Comparison of ENCODE assay signal across 10 mouse cellular contexts in the genomic region with DNA sequence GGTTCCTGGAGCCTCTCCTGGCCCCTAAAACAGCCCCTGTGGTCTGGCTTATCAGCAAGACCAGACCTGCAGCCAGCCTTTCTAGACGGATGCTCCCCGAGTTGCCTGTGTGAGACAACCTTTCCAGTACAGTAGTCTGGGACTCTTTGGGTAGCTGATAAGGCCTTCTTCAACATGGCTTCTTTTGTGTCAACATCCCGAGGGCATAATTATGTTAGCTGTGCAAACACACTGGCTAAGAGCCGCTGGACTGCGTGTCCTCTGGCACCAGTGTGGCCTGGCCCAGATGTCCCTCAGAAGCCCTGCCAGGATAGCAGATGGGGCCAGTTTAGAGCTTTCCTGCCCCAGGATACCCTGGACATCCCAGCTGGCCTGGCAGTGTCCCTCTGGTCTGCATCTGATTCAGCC.
DNase-seq lines count a peak whose midpoint lies in the region; ATAC-seq and TF ChIP-seq lines count a peak whose summit lies in the region.
"Had no signal": no experiment of that assay in that cellular context is flagged by ENCODE, and none has a peak within 500 bp of the region (broad histone marks: within the 10 kb centered on the region; RNA-seq: fewer than 3 reads in every experiment).

No protein-coding gene starts in this region.

- H3K9me3 ChIP-seq in heart, embryonic 14.5 days (ENCODE audit: control insufficient read depth, low read length) = no peaks in the 10 kb centered on the region
- no peaks in the 10 kb centered on the region for H3K9me3 ChIP-seq in liver, embryonic 14.5 days (ENCODE audit: control insufficient read depth, low read length)
- H3K9me3 ChIP-seq: hindbrain, embryonic 15.5 days had no signal

- no peaks in the 10 kb centered on the region for H3K36me3 ChIP-seq in heart, embryonic 14.5 days (ENCODE audit: control insufficient read depth, insufficient read depth, low read length)
- H3K36me3 ChIP-seq in liver, embryonic 14.5 days (replicated peaks; ENCODE audit: control insufficient read depth, insufficient read depth, low read depth) = no peaks in the 10 kb centered on the region
- H3K36me3 ChIP-seq in kidney, adult 2 months (ENCODE audit: control insufficient read depth, insufficient read depth, low read length) = no peaks in the 10 kb centered on the region
- H3K36me3 ChIP-seq: hindbrain, embryonic 15.5 days had no signal

- no peak overlapping the region for H3K4me2 ChIP-seq in heart, embryonic 14.5 days (ENCODE audit: low read length)
- peak overlapping the region; percentile 71 for H3K4me2 ChIP-seq in liver, embryonic 14.5 days (ENCODE audit: low read depth)
- H3K4me2 ChIP-seq: hindbrain, embryonic 15.5 days had no signal

- 0 out of 2 replicates have a peak, but pooled peaks have one; percentile 26 for ATAC-seq in heart, embryonic 14.5 days (ENCODE audit: insufficient number of reproducible peaks, insufficient read depth, low FRiP score, low read depth)
- ATAC-seq in liver, embryonic 14.5 days (ENCODE audit: insufficient read depth) = peak; percentile 98
- no peak for ATAC-seq in frontal cortex, adult (ENCODE audit: low TSS enrichment)

- no peaks in the 10 kb centered on the region; a peak in 1 of 4 replicates for H3K4me1 ChIP-seq in heart, embryonic 14.5 days (ENCODE audit: control insufficient read depth in 2 of 2, insufficient read depth in 2 of 2, low read length in 2 of 2)
- H3K4me1 ChIP-seq in liver, embryonic 14.5 days (replicated peaks; ENCODE audit: control insufficient read depth in 2 of 2, insufficient read depth in 2 of 2, low read length in 1 of 2) = peaks cover 38 to 49% of the 10 kb centered on the region in 2 experiments
- H3K4me1 ChIP-seq in kidney, adult 2 months (ENCODE audit: control insufficient read depth, insufficient read depth, low read length) = no peaks in the 10 kb centered on the region

- TF ChIP-seq EP300 in liver, embryonic 14.5 days (IDR thresholded peaks at IDR 0.05; ENCODE audit: low read depth) = peak; percentile 96

- H3K27ac ChIP-seq in heart, embryonic 14.5 days (replicated peaks in 1 of 2; ENCODE audit: control insufficient read depth in 1 of 2, insufficient read depth in 1 of 2, low read depth in 2 of 2, low read length in 2 of 2) = no peak overlapping the region
- peak overlapping the region; percentile 90 for H3K27ac ChIP-seq in liver, embryonic 14.5 days
- no peak overlapping the region for H3K27ac ChIP-seq in kidney, adult 2 months (ENCODE audit: insufficient read depth, low read depth, low read length)
- H3K27ac ChIP-seq: hindbrain, embryonic 15.5 days had no signal

- no peaks in the 10 kb centered on the region for H3K27me3 ChIP-seq in heart, embryonic 14.5 days (ENCODE audit: control insufficient read depth, insufficient read depth, low read length)
- no peaks in the 10 kb centered on the region for H3K27me3 ChIP-seq in liver, embryonic 14.5 days (ENCODE audit: control insufficient read depth, insufficient read depth, low read length)
- H3K27me3 ChIP-seq in kidney, adult 2 months (replicated peaks; ENCODE audit: control insufficient read depth, insufficient read depth, low read length) = no peaks in the 10 kb centered on the region
- H3K27me3 ChIP-seq: hindbrain, embryonic 15.5 days had no signal

- no peak overlapping the region for H3K4me3 ChIP-seq in heart, embryonic 14.5 days (ENCODE audit: control insufficient read depth in 1 of 2, insufficient read depth in 1 of 2, low read depth in 1 of 2, low read length in 2 of 2)
- H3K4me3 ChIP-seq in liver, embryonic 14.5 days (ENCODE audit: insufficient read depth in 1 of 2, low read depth in 2 of 2, low read length in 2 of 2) = peak overlapping the region in 1 of 2 experiments; percentile 12; a peak in 1 of 4 replicates
- no peak overlapping the region for H3K4me3 ChIP-seq in kidney, adult 2 months (ENCODE audit: insufficient read depth, low read depth, low read length)
- H3K4me3 ChIP-seq: hindbrain, embryonic 15.5 days; myocyte had no signal

- no peak for TF ChIP-seq POLR2A in kidney, adult 2 months (IDR thresholded peaks at IDR 0.05; ENCODE audit: low read depth, low read length)

- WGBS in heart, embryonic 14.5 days = 20% methylated on average over 5 of the region's 5 CpGs
- WGBS in liver, embryonic 14.5 days (ENCODE audit: insufficient replicate concordance) = 1% methylated on average over 5 of the region's 5 CpGs
- 75% methylated on average over 5 of the region's 5 CpGs for WGBS in kidney, adult 2 months

- no peak overlapping the region for H3K9ac ChIP-seq in heart, embryonic 14.5 days (ENCODE audit: low read length)
- H3K9ac ChIP-seq in liver, embryonic 14.5 days (replicated peaks) = peak overlapping the region; percentile 60
- H3K9ac ChIP-seq: hindbrain, embryonic 15.5 days had no signal

- no peak for TF ChIP-seq CTCF in liver, embryonic 14.5 days (IDR thresholded peaks at IDR 0.05; ENCODE audit: low read depth)
- TF ChIP-seq CTCF in kidney, adult 2 months (conservative IDR thresholded peaks at IDR 0.05; ENCODE audit: insufficient read depth, insufficient read length, low read depth, low read length) = no peak

- DNase-seq in right cerebral cortex, postnatal 10 days (ENCODE audit: low spot score in 2 of 2) = peak; percentile 55 to 64
- no peak for DNase-seq in right cerebral cortex, postnatal 25 days
- peak; percentile 82 for DNase-seq in cerebellum, adult 9-11 months
- peak; percentile 90 to 93 (median 91) for DNase-seq in liver, embryonic 14.5 days (ENCODE audit: low read depth in 3 of 3, low spot score in 3 of 3)
- DNase-seq in kidney, adult 2 months = no peak
- DNase-seq in kidney, adult 11 months = no peak

Comparison
In these comparisons a context has a peak if more than half of its experiments do, and no peak if none do; other contexts are left out.
1. DNase-seq: peak in right cerebral cortex, postnatal 10 days (2 of 2), cerebellum, adult 9-11 months (single experiment) and liver, embryonic 14.5 days (3 of 3); none in right cerebral cortex, postnatal 25 days (single experiment), kidney, adult 2 months (single experiment) and kidney, adult 11 months (single experiment).